10 mouse cellular contexts compared by ENCODE assay signal in the genomic region with DNA sequence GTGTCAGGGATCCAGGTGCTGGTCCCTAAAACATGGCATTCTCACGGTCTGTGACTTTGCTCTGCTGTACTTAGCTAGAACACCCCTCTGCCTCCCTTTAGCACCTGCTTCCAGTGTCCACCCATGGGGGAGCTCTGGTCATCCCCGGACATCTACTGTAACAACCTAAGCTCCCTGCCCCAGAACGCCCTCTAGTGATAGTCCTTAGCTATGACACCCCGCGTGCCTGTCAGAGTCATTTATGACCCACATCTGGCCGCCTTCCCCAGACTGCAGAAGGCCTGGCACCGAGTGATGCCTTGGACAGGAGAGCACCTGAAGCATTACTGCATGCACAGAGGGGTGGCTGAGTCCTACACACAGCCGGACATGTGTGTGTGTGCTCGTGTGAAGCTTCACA. TPM values are rescaled to one million over a fixed set of nuclear protein-coding genes. Genes with fewer than 3 reads are reported as not detected.
A peak's percentile ranks its signal among the peaks of the same experiment; 100 is the strongest.
DNase-seq lines count a peak whose midpoint lies in the region; ATAC-seq and TF ChIP-seq lines count a peak whose summit lies in the region.
"Had no signal": no experiment of that assay in that cellular context is flagged by ENCODE, and none has a peak within 500 bp of the region (broad histone marks: within the 10 kb centered on the region; RNA-seq: fewer than 3 reads in every experiment).

No protein-coding gene starts in this region.

- ATAC-seq in hindbrain, postnatal 0 days = no peak; the same call in 1 of the 2 replicates
- no peak for ATAC-seq in hindbrain, embryonic 12.5 days (ENCODE audit: low FRiP score)
- no peak for ATAC-seq in hindbrain, embryonic 13.5 days (ENCODE audit: low FRiP score)
- ATAC-seq in forebrain, embryonic 14.5 days = no peak

- no peaks in the 10 kb centered on the region for H3K27me3 ChIP-seq in hindbrain, postnatal 0 days (ENCODE audit: insufficient read depth, low read length)
- no peaks in the 10 kb centered on the region for H3K27me3 ChIP-seq in hindbrain, embryonic 12.5 days
- no peaks in the 10 kb centered on the region for H3K27me3 ChIP-seq in testis, adult 2 months (ENCODE audit: control insufficient read depth, insufficient read depth, low read length)
- H3K27me3 ChIP-seq in hindbrain, embryonic 13.5 days = no peaks in the 10 kb centered on the region
- H3K27me3 ChIP-seq in forebrain, embryonic 14.5 days (replicated peaks; ENCODE audit: control insufficient read depth, insufficient read depth, low read length) = no peaks in the 10 kb centered on the region

- TF ChIP-seq POLR2A in testis, adult 2 months (IDR thresholded peaks at IDR 0.05; ENCODE audit: control insufficient read depth, low read depth, low read length) = no peak

- H3K4me2 ChIP-seq in hindbrain, postnatal 0 days (ENCODE audit: low read depth, low read length) = no peak overlapping the region
- no peak overlapping the region for H3K4me2 ChIP-seq in hindbrain, embryonic 12.5 days (replicated peaks)
- no peak overlapping the region for H3K4me2 ChIP-seq in hindbrain, embryonic 13.5 days
- no peak overlapping the region for H3K4me2 ChIP-seq in forebrain, embryonic 14.5 days (ENCODE audit: low read length)

- H3K36me3 ChIP-seq in hindbrain, postnatal 0 days (ENCODE audit: insufficient read depth, low read length) = no peaks in the 10 kb centered on the region
- H3K36me3 ChIP-seq in hindbrain, embryonic 12.5 days = no peaks in the 10 kb centered on the region
- no peaks in the 10 kb centered on the region for H3K36me3 ChIP-seq in testis, adult 2 months (ENCODE audit: control insufficient read depth, insufficient read depth, low read length)
- H3K36me3 ChIP-seq in hindbrain, embryonic 13.5 days = no peaks in the 10 kb centered on the region
- H3K36me3 ChIP-seq in forebrain, embryonic 14.5 days (ENCODE audit: control insufficient read depth, insufficient read depth, low read length) = no peaks in the 10 kb centered on the region

- TF ChIP-seq CTCF in hindbrain, postnatal 0 days (IDR thresholded peaks at IDR 0.05; ENCODE audit: low read depth) = peak; percentile 55
- TF ChIP-seq CTCF in testis, adult 2 months (IDR thresholded peaks at IDR 0.05; ENCODE audit: control insufficient read depth, insufficient read depth, insufficient replicate concordance, low read depth, low read length) = peak; percentile 49; the same call in 1 of the 2 replicates

- no peaks in the 10 kb centered on the region; the same call in 1 of the 2 replicates for H3K4me1 ChIP-seq in hindbrain, postnatal 0 days (ENCODE audit: insufficient read depth, low read length)
- 0 out of 2 replicates have a peak, but pooled peaks cover 2% of the 10 kb centered on the region for H3K4me1 ChIP-seq in hindbrain, embryonic 12.5 days
- no peaks in the 10 kb centered on the region for H3K4me1 ChIP-seq in testis, adult 2 months (ENCODE audit: control insufficient read depth, insufficient read depth, low read length)
- peaks cover 5% of the 10 kb centered on the region for H3K4me1 ChIP-seq in hindbrain, embryonic 13.5 days (replicated peaks)
- no peaks in the 10 kb centered on the region for H3K4me1 ChIP-seq in forebrain, embryonic 14.5 days (ENCODE audit: control insufficient read depth, insufficient read depth, low read length)

- H3K9me3 ChIP-seq in hindbrain, postnatal 0 days (ENCODE audit: low read length) = no peaks in the 10 kb centered on the region
- H3K9me3 ChIP-seq in hindbrain, embryonic 12.5 days (replicated peaks) = no peaks in the 10 kb centered on the region
- H3K9me3 ChIP-seq in hindbrain, embryonic 13.5 days = no peaks in the 10 kb centered on the region
- H3K9me3 ChIP-seq in forebrain, embryonic 14.5 days (replicated peaks; ENCODE audit: control insufficient read depth, low read length) = no peaks in the 10 kb centered on the region

- 64% methylated on average over 9 of the region's 9 CpGs for WGBS in hindbrain, postnatal 0 days
- 60% methylated on average over 9 of the region's 9 CpGs for WGBS in hindbrain, embryonic 12.5 days
- WGBS in hindbrain, embryonic 13.5 days = 65% methylated on average over 9 of the region's 9 CpGs
- WGBS in forebrain, embryonic 14.5 days = 63% methylated on average over 9 of the region's 9 CpGs

- no peak overlapping the region for H3K4me3 ChIP-seq in hindbrain, postnatal 0 days (ENCODE audit: low read length)
- H3K4me3 ChIP-seq in hindbrain, embryonic 12.5 days = no peak overlapping the region
- H3K4me3 ChIP-seq in testis, adult 2 months (ENCODE audit: control insufficient read depth, low read depth, low read length) = no peak overlapping the region
- no peak overlapping the region for H3K4me3 ChIP-seq in hindbrain, embryonic 13.5 days
- H3K4me3 ChIP-seq in forebrain, embryonic 14.5 days (ENCODE audit: low read depth, low read length) = no peak overlapping the region

- H3K9ac ChIP-seq in hindbrain, postnatal 0 days (replicated peaks; ENCODE audit: low read length) = no peak overlapping the region
- H3K9ac ChIP-seq in hindbrain, embryonic 12.5 days = no peak overlapping the region
- no peak overlapping the region for H3K9ac ChIP-seq in hindbrain, embryonic 13.5 days
- H3K9ac ChIP-seq in forebrain, embryonic 14.5 days (ENCODE audit: low read length) = no peak overlapping the region

- H3K27ac ChIP-seq in hindbrain, postnatal 0 days = no peak overlapping the region
- no peak overlapping the region for H3K27ac ChIP-seq in hindbrain, embryonic 12.5 days
- no peak overlapping the region for H3K27ac ChIP-seq in testis, adult 2 months (ENCODE audit: control insufficient read depth, insufficient read depth, low read depth, low read length)
- no peak overlapping the region for H3K27ac ChIP-seq in hindbrain, embryonic 13.5 days
- H3K27ac ChIP-seq in forebrain, embryonic 14.5 days (ENCODE audit: low read depth, low read length) = no peak overlapping the region

- no peak for DNase-seq in hindbrain, postnatal 0 days (ENCODE audit: low spot score)
- no peak for DNase-seq in testis, postnatal 14 days (ENCODE audit: low spot score)
- DNase-seq in embryo, embryonic 11 days = peak; percentile 48
- peak; percentile 4 for DNase-seq in thymus, postnatal 25 days
- DNase-seq in forebrain, embryonic 14.5 days (ENCODE audit: low spot score) = no peak

RNA-seq across cellular contexts. Expression of gene Twist2, which starts 18.0 kb away (rescaled TPM):
- 2.3 and 3.0 TPM in 2 replicates for total RNA-seq in hindbrain, postnatal 0 days (2014; rRNA removed)
- 2.3 and 2.4 TPM in 2 replicates for polyA plus RNA-seq in hindbrain, postnatal 0 days (2015; fragmentation: Nextera tagmentation; extraction: Ambion mirVana)
- polyA plus RNA-seq in hindbrain, embryonic 12.5 days (2016; fragmentation: Nextera tagmentation; extraction: Ambion mirVana) = 22.6 and 26.7 TPM in 2 replicates
- polyA plus RNA-seq in testis, adult 2 months (2012; rRNA removed) = 0.37 and 1.0 TPM in 2 replicates
- polyA plus RNA-seq in hindbrain, embryonic 13.5 days (2015; fragmentation: Nextera tagmentation; extraction: Ambion mirVana) = 0.87 and 1.3 TPM in 2 replicates
- 0.81 and 1.1 TPM in 2 replicates for polyA plus RNA-seq in forebrain, embryonic 14.5 days (2014; fragmentation: Nextera tagmentation; extraction: Ambion mirVana)
- total RNA-seq: hematopoietic stem cell, adult 5-6 weeks had no signal
- polyA plus RNA-seq: liver, embryonic 16.5 days had no signal

Comparison
In these comparisons a context has a peak if more than half of its experiments do, and no peak if none do; other contexts are left out.
1. DNase-seq: peak in embryo, embryonic 11 days (single experiment) and thymus, postnatal 25 days (single experiment); none in hindbrain, postnatal 0 days (single experiment), testis, postnatal 14 days (single experiment) and forebrain, embryonic 14.5 days (single experiment).